Mouse (Mus musculus) lung, postnatal 4 days (tissue): Measurements from ENCODE around the gene Runx2.
A peak's percentile ranks its signal among the peaks of the same experiment; 100 is the strongest.

ENCODE experiments used
- DNase-seq, 2 experiments: peaks; one replicate each; pipeline ENCODE4 v3.0.0; 2021

Runx2 gene

DNA sequence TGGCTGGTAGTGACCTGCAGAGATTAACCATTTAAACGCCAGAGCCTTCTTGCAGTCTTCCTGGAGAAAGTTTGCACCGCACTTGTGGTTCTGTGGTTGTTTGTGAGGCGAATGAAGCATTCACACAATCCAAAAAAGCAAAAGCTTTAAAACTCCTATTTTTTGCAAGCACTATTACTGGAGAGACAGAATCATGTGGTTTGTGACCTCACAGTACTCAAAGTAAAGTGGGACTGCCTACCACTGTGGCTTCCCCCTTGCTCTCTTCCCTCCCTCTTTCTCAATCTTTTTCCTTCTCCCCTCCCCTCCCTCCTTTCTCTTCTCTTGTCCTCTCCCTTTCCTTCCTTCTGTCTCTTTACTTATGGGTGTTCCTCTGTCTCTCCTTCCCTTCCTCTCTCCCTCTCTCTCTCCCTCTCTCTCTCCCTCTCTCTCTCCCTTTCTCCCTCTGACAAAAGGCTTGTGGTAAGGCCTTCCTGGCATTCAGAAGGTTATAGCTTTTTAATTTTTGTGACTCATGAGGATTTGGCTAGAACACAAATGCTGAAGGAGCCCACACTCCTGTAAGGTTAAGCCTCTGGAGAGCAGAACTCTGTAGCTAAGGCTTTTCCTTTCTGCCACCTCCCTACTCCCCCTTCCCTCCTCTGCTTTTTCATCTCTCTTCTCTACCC lies at the start of gene Runx2:
TSS of gene Runx2 (minus strand) at position 290 of the 668 bp plus-strand sequence.
- DNase-seq = no peak

DNA sequence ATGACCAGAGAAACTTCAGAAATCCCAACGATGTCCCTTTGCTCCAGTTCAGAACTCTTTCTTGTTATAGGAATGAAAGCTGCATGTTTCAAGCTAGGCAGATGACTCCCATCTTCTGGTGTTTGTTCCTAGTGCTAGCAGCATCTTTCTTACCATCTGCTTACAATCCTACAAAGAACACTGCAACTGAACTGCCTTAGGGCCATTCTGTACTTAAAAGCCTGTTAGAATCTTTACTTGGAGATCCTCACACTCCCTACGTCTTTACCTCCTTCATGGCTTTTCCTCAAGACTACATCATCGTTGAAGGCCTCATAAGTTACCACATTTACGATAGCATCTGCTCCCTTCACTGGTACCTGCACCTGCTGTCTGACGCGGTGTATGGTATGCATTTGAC lies 48.6 kb upstream of the Runx2 start:
- no peak for DNase-seq

DNA sequence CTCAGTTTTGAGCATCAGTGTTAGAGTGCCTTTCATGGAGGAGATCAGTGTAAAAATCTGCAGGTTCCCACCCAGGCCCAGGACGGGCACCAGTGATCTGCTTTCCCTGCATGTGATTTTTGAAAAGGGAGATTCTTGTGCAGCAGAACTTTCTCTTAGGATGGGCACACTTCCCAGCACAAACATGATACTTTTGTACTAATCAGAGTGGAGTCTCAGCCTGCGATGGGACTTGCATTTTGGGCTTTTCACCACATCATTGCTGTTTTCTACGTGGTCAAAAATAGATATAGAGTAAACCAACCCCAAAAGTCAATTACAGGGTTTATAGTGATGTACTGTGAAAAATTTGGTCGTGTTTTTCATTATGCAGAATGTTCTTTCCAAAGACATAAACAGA lies 27.6 kb upstream of the Runx2 start:
- no peak for DNase-seq

DNA sequence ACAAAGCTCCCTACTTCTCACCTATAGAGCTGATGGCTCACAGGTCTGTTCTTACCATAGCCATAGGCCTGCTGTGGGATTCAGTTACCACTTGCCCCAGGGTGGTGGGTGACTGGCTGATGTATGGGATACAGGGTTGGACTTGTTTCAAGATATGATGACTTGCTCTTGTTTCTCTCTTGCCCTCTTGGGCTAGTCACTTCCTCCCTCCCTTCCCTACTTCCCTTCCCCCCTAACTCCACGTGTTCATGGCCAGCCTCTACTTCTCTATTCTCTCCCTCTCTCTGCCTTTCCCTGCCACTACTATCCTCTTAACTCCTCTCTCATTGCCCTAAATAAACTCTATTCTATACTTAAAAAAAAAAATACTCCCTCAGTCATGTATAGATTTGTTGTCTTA lies 16.6 kb upstream of the Runx2 start:
- DNase-seq = no peak

DNA sequence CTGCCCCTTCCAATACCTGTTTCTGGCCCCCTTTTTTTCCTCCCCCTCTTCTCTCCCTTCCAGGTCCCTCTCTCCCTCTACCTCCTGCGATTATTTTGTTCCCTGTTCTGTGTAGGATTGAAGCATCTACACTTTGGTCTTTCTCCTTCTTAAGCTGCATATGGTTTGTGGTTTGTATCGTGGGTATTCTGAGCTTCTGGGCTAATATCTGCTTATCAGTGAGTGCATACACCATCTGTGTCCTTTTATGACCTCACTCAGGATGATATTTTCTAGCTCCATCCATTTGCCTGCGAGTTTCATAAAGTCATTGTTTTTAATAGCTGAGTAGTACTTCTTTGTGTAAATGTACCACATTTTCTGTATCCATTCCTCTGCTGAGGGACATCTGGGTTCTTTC lies 15.0 kb upstream of the Runx2 start:
- DNase-seq = no peak

DNA sequence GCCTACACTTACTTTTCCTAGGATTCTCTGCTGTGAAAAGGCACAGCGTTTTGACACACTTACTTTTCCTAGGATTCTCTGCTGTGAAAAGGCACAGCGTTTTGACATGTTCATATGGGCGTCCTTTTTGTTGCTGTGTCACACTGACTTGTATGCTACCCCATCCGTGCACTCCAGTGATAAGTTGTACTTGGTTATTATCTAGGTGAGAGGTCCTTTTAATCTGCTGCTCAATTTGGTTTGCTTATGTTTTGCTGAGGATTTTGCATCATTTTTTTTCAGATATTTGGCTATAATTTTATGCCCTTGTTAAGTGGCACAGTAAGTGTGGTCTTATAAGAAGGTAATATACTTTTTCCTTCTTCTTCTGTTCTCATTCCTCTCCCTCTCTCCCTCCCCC lies 13.4 kb upstream of the Runx2 start:
- DNase-seq = no peak

GRCm38 (mm10) chr17:44827124-44827523 lies 12.5 kb upstream of the Runx2 start:
- no peak for DNase-seq

DNA sequence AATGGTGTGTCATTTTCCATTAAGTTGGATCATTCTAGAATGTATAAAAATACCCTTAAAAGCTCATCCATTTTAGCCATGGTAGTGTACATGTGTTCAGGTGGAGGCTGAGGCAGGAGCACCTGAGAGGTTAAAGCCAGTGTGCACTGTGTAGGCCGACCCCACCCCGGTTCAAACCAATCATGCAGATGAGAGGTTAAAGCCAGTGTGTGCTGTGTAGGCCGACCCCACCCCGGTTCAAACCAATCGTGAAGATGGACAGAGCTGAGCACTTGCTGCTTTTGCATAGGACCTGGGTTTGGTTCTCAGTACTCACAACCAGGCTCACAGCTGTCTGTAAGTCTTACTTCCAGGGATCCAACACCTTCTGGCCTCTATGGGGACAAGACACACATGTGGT lies 7.3 kb upstream of the Runx2 start:
- no peak for DNase-seq

GRCm38 (mm10) chr17:44819816-44820215 lies 5.2 kb upstream of the Runx2 start:
- DNase-seq = no peak

- no peak for DNase-seq
Observed at GRCm38 (mm10) chr17:44818825-44819224, 4.2 kb upstream of the Runx2 start.

DNA sequence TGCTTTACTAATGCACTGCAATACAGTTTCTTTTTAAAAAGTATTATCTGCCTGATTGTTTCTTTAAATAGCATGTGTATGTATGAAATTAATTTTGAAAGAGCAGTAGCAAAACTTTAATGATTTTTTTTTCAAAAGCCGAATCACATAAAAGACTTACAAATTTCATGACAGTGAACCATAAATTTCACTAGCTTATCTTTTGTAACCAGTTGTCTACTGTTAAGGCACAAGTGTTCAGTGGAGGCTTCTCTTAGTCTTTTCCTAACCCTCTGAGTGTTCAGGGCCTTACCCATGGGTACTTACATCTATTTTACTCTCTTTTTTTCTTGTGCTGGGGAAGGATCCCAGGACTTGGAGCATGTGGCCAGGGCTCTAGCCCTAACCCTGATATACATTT lies 7.6 kb downstream of the Runx2 start:
- no peak for DNase-seq

DNA sequence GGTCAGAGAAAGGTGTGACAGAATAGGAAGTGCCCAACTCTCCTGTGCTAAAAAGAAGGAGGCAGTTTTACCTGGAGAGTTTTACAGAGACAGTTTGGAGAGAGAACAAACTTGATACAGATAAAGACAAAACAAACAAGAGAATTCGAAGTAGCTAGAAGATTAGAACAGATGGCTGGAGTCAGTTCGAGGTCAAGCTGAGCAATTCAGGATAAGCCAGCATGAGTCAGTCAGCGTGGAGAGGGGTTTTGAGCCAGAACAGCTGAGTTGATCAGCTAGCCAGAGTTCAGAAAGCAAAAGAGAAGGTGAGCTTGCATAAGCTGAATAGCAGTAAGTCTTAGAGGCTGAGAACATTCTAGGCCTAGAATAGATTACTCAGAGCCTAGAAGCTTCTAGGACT lies 17.3 kb downstream of the Runx2 start:
- DNase-seq = no peak

GRCm38 (mm10) chr17:44792218-44792917 lies 22.2 kb downstream of the Runx2 start:
- DNase-seq = no peak

- no peak for DNase-seq
Observed at GRCm38 (mm10) chr17:44788982-44789747, 25.4 kb downstream of the Runx2 start.

GRCm38 (mm10) chr17:44783143-44783542 lies 31.5 kb downstream of the Runx2 start:
- no peak for DNase-seq

DNA sequence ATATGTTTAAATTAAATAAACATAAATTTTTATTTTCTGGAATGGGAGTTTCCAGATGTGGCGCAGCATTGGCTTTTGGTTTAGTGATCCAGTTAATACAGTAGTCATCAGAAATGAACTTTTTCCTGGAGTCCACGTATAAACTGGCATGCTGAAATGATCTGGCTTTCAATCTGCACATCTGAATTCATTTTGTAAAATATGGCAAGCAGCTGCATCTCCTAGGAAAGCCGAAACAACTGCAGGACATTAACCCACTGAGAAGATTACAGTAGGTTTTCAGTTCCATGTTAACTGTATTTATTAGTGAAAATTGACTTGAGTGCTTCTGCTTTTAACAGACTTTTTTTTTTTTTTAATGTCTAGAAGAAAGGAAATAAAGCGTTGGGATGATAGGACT lies 32.2 kb downstream of the Runx2 start:
- DNase-seq = no peak

GRCm38 (mm10) chr17:44780353-44780752 lies 34.2 kb downstream of the Runx2 start:
- DNase-seq = no peak

DNA sequence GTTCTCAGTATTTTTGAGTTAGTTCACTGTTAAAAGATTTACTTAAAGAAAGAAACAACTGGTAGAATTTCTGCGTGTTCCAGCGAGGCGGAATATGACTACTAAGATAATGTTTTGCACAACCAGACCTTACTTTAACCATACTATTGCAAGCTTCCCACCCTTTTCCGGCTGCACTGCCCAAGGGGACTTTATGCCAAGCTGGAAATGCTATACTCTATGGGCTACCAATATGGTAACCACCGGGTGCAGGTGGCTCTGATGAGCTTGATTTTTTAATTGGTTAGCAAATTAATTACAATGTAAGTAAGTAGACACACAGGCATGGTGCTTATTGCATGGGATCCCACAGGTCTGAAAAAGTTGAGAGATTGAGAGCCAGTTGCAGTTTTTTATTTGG lies 36.5 kb downstream of the Runx2 start:
- DNase-seq = no peak

GRCm38 (mm10) chr17:44777337-44777804 lies 37.2 kb downstream of the Runx2 start:
- DNase-seq = peak; percentile 83 to 86

GRCm38 (mm10) chr17:44776738-44777270 lies 37.8 kb downstream of the Runx2 start, which contains the start of gene Supt3:
Gene Supt3, plus strand, starts transcription at chr17:44777152.
- peak; percentile 98 for DNase-seq

- DNase-seq = no peak
Observed at GRCm38 (mm10) chr17:44772576-44772975, 42.0 kb downstream of the Runx2 start.

DNA sequence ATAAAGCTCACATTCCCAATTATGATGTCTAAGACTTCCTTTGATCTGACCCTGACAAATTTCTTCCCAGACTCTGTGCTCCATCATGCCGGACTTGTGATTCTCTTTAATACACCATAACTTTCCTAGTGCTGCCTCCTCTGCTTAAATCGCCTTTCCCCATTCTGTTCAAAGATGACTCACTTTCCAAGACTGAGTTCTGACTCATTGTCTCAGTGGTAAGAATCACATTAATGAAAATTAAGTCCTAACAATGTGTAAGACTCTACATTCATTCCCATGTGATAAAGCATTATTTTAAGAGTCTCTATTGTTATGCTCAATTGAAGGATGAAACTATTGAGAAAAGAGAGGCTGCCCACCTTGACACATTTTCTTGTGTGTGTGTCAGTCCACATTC lies 43.7 kb downstream of the Runx2 start:
- no peak for DNase-seq

DNA sequence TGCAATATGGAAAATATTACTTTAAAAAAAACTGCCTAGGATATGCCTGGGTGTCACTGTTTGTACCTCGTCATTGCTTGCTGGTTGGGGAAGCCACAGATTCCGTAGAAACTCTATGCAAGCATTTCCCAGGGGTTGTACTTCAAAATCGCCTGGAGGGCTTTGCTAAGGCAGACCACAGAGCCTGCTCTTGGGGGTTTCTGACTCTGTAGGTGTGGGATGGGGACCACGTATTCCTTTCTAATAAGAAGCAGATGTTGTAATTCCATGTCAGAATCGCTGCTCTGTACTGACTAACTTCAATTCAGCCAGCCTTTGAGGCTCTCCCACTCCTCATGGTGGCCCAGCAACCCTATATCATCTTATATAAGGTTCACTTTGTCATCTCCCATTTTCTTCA lies 46.1 kb downstream of the Runx2 start:
- DNase-seq = no peak

- no peak for DNase-seq
Observed at GRCm38 (mm10) chr17:44767375-44767774, 47.2 kb downstream of the Runx2 start.
